Mouse (Mus musculus) ES-CJ7 (cell line): ENCODE measurements at regions not wholly inside any gene's neighbourhood (a gene's known extent, or its start where the extent isn't known, plus 50 kb on each side); places are given as distances from the start of the nearest gene placed in this dataset.

Source experiments
- DNase-seq: peaks from one replicate; pipeline ENCODE4 v3.0.0; 2011; ENCODE audit warnings: low read depth, low spot score

- no peak for DNase-seq
These were observed 938.3 kb upstream of the 2610301B20Rik start for GRCm38 (mm10) chr4:9935949-9936348.

GRCm38 (mm10) chr4:9951441-9951840 lies 922.9 kb upstream of the 2610301B20Rik start:
- DNase-seq: no peak

DNA sequence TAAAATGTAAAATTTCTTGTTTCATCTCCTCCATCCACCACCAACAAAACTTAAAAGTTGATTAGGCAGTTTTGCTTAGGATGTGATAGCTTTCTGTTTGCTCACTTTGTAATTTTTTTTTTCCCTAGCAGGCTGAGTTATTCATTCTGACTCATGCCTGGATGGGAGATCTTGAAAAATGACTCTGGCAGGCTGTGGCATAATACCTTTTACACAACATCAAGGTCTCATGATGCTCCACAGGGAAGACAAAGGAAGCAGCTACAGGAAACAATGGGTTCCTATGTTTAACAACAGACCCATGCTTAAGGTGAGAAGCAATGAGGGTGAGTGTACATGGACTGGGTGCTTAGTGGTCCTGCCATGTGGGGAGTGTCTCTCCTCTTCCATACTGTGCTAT lies 899.7 kb upstream of the 2610301B20Rik start:
- no peak for DNase-seq

GRCm38 (mm10) chr4:9981354-9982040 lies 892.8 kb upstream of the 2610301B20Rik start:
- no peak for DNase-seq

DNA sequence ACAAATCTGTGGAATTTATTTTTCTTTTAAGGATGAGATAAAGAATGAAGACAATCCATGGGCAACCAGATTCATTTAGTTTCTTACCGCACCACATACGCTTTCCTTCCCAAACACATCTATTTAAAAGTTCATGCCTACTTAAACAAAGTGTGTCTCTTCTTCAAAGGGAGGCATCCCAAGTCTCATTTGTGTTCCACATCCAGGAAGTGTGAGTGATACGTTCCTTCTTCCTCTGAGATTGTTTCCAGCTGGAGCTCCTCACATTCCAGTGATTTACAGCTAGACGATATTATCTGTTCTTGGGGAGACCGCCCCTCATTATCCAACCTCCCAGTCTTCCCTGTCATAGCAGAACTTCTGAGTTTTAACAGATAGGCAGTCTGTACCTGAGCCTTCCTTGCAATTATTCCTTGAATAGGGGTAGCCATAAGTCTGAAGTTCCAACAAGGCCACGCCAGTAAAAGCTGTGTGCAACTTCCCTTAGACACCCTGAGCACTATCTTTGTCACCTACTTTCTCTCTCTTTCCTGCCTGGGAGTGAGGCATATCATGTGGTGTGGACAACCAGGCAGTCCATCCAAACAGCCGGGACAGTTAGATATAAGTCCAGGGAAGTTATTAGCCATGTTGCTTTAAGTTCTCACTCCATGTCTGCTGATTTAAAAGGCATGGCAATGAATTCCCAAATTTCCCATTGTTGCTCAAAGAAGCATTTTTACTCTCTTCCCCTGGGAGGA lies 891.3 kb upstream of the 2610301B20Rik start:
- DNase-seq: no peak

DNA sequence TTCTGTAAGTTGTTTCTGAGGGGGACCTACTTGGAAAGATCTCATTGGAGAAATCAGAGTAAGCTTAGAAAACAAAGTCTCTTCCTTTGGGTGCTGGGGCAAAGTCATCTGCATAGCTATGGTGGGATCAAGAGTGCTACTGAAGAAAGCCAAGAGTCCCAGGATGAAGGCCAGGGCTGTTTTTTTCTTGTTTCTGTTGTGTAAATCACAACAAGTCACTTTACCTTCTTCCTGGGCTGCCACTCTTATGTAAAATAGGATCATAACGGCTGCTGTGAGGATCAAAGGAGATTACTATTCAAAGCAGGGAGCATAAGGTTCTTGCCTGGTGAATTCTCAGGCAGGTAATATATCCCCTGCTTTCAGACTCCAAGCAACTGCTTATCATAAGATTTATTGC lies 880.4 kb upstream of the 2610301B20Rik start:
- peak; percentile 51 for DNase-seq

GRCm38 (mm10) chr4:9994466-9994865 lies 879.8 kb upstream of the 2610301B20Rik start:
- DNase-seq: no peak

- DNase-seq: no peak
These were observed 844.0 kb upstream of the 2610301B20Rik start for GRCm38 (mm10) chr4:10030316-10030715.

- no peak for DNase-seq
These were observed 842.5 kb upstream of the 2610301B20Rik start for GRCm38 (mm10) chr4:10031764-10032163.

- no peak for DNase-seq
These were observed 839.0 kb upstream of the 2610301B20Rik start for GRCm38 (mm10) chr4:10035336-10035735.

GRCm38 (mm10) chr4:10041301-10042093 lies 832.8 kb upstream of the 2610301B20Rik start:
- DNase-seq: no peak

DNA sequence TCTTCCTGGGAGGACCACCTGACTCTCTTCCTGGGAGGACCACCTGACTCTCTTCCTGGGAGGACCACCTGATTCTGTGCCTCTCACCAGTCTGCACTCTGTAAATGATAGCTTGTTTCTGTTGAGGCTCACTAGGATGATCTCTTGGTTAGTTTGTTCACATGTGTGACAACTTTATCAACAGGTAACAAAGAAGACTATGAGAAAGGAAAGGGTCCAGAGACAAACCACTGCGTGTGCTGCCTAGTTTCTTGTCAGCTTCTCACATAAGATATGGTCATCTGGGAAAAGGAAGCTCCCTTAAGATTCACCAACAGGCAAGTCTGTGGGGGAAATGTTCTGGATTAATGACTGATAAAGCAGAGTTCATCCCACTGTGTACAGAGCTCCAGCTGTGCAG lies 825.5 kb upstream of the 2610301B20Rik start:
- no peak for DNase-seq

DNA sequence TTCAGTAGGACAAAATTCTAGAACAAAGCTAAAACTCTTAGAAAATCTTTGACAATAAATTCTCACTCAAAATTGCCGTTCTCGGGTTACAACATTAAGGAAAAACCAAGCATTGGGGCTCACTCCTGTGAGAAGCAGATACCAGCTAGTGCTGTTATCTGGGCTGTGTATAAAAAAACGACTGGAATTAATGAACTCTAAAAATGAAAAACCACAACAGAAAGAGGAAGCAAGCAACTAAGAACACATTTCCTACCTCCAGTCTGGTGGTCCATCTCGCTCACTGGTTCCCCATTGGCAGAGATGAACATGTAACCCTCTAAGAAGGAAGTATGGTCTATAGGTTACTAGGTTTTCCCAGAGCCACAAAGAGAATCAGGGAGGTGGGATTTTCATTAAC lies 824.9 kb upstream of the 2610301B20Rik start:
- DNase-seq: no peak

DNA sequence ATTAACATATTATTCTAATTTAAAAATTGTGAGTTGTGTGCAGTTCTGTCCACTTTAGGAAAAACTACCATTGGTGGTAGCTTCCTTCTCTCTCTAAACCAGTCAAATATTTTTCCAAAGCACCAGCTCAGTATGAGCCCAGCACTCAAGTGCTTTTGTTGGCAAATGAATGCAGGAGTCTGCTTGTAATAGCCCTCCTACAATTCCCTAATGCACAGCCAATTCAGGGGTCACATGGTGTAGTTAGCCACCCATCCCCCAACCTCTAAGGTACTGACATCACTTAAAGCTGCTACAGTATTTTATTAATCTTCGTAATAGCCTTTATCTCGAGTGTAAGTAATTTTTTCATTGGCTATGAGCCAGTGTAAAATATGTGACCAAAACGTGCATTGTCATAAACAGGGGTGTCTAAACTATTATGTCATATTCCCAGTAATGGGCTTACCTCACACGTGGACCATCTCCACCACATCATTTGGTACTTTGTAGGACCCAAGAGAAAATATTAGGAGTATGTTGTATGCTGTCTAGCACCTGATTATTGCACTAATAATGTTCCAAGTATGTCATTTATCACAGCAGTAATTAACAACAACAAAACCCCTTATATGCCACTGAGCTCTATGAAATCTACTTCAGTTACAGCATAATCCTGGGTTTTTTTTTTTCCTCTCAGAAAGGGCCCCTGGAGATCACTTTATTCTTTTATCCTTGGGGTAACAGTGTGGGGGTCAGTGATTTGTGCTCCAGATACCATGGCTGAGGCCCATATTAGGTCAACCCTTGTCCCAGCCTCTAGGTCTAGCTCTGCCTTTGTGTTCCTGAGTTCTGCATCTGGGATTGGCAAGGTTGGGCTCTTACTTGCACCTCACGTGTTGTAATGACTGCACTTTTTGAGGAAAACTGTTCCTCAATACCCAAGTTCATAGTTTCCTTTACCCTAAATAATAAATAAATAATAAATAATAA lies 822.7 kb upstream of the 2610301B20Rik start:
- no peak for DNase-seq

DNA sequence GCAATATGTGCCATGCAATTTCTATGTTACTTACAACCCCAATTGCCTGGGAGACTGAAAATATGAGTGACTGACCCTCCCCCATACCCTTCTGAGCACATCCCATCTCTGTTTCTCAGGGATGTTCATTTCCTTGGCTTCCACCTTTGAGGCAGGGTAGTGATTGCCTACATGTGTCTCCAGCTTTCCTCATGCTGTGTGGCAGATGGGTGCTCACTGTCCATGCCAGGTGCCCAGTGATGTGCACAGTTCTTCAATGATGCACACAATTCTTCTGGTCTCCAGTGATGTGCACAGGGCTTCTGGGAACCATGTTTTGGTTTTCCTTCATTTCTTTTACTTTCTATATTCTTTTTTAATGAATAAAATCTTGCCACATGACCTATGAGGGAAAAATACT lies 821.4 kb upstream of the 2610301B20Rik start:
- no peak for DNase-seq

GRCm38 (mm10) chr4:10072500-10073106 lies 801.7 kb upstream of the 2610301B20Rik start:
- DNase-seq: peak; percentile 29

DNA sequence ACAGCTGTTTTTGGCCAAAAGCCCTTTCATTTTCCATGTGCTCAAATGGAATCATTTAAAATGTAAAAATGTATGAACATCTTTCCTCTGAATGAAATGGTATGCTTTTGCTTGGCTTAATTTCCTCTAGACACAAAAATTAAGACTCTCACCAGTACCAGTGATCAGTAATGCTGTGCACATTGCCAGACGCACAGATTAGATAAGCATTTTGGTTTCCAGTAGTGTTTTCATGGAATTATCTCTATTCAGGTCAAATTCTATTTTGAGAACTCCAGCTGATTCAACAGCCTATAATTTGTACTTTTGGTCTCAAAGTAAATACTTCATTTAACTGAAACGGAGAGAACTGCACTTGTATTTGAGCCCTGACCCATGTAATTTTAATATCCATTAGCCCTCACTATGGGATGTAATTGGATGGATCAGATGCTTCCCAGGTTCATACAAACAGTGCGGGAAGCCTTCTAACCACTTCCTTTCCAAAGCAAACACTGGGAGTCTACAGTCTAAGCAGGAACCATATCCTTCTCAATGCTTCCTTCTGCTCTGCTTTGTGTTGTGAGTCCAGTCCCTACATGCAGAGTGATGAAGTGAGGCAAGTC lies 794.6 kb upstream of the 2610301B20Rik start:
- DNase-seq: no peak

DNA sequence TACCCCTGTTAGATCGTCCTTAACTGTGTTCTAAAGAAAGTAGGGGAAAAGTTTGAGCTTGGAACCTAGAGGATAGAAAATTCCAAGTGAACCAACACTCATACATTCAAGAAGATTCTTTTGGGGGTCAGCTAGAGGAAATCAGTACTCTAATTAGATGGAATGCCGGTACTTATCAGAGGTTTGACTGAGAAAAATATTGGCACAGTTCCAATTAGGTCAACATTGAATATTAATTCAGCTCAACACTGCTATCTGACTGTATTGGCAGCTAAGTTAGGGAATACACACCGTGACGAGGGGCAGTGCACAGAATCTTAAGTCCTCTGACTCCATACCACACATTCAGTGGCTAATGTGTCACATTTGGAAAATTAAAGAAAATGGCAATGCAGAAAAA lies 759.5 kb upstream of the 2610301B20Rik start:
- DNase-seq: no peak

GRCm38 (mm10) chr4:10117964-10118363 lies 756.3 kb upstream of the 2610301B20Rik start:
- DNase-seq: no peak

- no peak for DNase-seq
These were observed 750.0 kb upstream of the 2610301B20Rik start for GRCm38 (mm10) chr4:10124252-10124651.
